Mouse (Mus musculus): ENCODE measurements around the gene Olfr1253. TPM values are rescaled to one million over a fixed set of nuclear protein-coding genes. Genes with fewer than 3 reads are reported as not detected.

Gene Olfr1253
- total RNA-seq (2017) = not detected in 3 replicates

- ATAC-seq (replicated peaks; ENCODE audit: insufficient number of reproducible peaks, low FRiP score, low TSS enrichment, poor library complexity, severe bottlenecking) = no peak
Measured at GRCm38 (mm10) chr2:89756990-89757389, at the start of gene Olfr1253. Gene Olfr1253, minus strand, starts transcription at chr2:89757090.

DNA sequence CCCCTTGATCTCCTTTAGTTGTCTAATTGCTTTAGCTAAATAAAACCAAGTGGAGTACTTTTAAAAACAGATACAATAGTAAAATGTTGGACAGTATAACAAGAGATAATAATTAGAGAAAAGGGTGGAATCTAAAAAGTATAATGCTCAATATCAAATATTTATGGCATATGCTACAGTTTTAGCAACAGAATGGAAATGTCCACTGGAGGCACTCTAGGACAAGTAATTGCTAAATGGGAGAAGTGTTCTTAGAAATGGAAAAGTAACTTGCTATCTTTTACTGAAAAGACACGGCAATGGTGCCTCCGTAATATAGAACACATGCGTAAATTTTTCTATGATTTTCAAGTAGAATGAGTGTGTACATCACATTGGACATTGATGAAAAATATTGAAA, 42.7 kb upstream of the Olfr1253 start:
- no peak for ATAC-seq (replicated peaks; ENCODE audit: insufficient number of reproducible peaks, low FRiP score, low TSS enrichment, poor library complexity, severe bottlenecking)

DNA sequence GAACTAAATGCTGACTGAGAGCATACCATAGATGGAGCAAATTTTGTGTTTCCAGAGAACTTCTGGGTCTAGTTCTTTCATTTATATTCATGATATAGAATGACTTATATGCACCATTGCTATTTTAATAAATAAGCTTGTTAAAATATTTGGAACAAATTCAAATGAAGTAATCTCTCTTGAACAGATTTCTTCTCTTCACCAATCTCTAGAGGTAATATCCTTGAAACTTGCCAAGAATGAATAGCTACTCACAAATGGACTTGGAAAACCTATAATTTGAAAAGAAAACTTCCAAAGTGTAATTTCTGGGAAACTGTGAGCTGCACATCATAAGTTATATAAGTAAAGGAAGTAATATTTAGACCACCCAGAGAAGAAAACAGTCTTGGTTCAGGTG, 36.6 kb upstream of the Olfr1253 start, which contains the start of gene Olfr1254:
TSS of gene Olfr1254 (minus strand) at position 101 of the 400 bp plus-strand sequence.
- no peak for ATAC-seq (replicated peaks; ENCODE audit: insufficient number of reproducible peaks, low FRiP score, low TSS enrichment, poor library complexity, severe bottlenecking)

DNA sequence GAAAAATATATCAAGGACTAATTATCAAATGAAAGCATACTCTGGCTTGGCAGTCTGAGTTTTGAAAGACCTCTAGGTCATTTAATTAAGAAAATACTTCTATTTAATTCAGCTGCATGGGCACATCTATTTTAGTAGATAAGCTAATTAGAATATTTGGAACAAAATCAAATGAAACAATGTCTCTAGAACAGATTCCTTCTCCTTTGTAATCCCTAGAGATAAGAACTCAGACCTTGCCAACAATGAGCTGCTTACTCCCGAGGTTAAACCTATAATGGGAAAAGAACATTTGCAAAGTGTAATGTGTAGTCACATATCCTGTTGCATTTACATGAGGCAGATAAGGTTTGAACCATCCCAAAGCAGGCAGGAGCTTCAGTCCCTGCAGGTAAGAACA, 32.0 kb downstream of the Olfr1253 start, which contains the start of gene Olfr1252:
TSS of gene Olfr1252 (minus strand) at position 101 of the 400 bp plus-strand sequence.
- no peak for ATAC-seq (replicated peaks; ENCODE audit: insufficient number of reproducible peaks, low FRiP score, low TSS enrichment, poor library complexity, severe bottlenecking)

Other genes starting within 250 kb of the Olfr1253 start
- not detected in 3 replicates for gene Olfr1243, start 225.6 kb downstream of the Olfr1253 start, total RNA-seq (2017)
- gene Olfr1245, start 178.6 kb downstream of the Olfr1253 start, total RNA-seq (2017) = not detected in 3 replicates
- gene Olfr1246, start 163.9 kb downstream of the Olfr1253 start, total RNA-seq (2017) = 0.10 TPM in 2 of 3 replicates, not detected in the other
- gene Olfr1247, start 143.0 kb downstream of the Olfr1253 start, total RNA-seq (2017) = 0.32 TPM in 1 of 3 replicates, not detected in the others
- not detected in 3 replicates for gene Olfr1248, start 138.8 kb downstream of the Olfr1253 start, total RNA-seq (2017)
- not detected in 3 replicates for gene Olfr1249, start 122.1 kb downstream of the Olfr1253 start, total RNA-seq (2017)
- 0.10 TPM in 1 of 3 replicates, not detected in the others for gene Olfr1250, start 95.6 kb downstream of the Olfr1253 start, total RNA-seq (2017)
- gene Olfr1251, start 85.2 kb downstream of the Olfr1253 start, total RNA-seq (2017) = not detected in 3 replicates
- not detected in 3 replicates for gene Olfr1252, start 32.1 kb downstream of the Olfr1253 start, total RNA-seq (2017)
- not detected in 3 replicates for gene Olfr1254, start 36.5 kb upstream of the Olfr1253 start, total RNA-seq (2017)
- not detected in 3 replicates for gene Olfr1255, start 55.0 kb upstream of the Olfr1253 start, total RNA-seq (2017)
- gene Olfr1256, start 84.5 kb upstream of the Olfr1253 start, total RNA-seq (2017) = not detected in 3 replicates
- gene Olfr48, start 91.1 kb upstream of the Olfr1253 start, total RNA-seq (2017) = not detected in 3 replicates
- gene Olfr1257, start 121.3 kb upstream of the Olfr1253 start, total RNA-seq (2017) = not detected in 3 replicates
- 0.19 TPM in 1 of 3 replicates, not detected in the others for gene Olfr1258, start 170.2 kb upstream of the Olfr1253 start, total RNA-seq (2017)
- gene Olfr1259, start 191.6 kb upstream of the Olfr1253 start, total RNA-seq (2017) = 1.1 TPM in 1 of 3 replicates, not detected in the others
- not detected in 3 replicates for gene Olfr1260, start 217.2 kb upstream of the Olfr1253 start, total RNA-seq (2017)
- not detected in 3 replicates for gene Olfr1261, start 234.1 kb upstream of the Olfr1253 start, total RNA-seq (2017)
- gene Olfr1262, start 243.1 kb upstream of the Olfr1253 start, total RNA-seq (2017) = not detected in 3 replicates

All from monocyte, adult 5-6 weeks (primary cell).